Mouse (Mus musculus) forebrain, embryonic 16.5 days (tissue): Measurements from ENCODE around the gene Kcnq1. TPM values are rescaled to one million over a fixed set of nuclear protein-coding genes. Genes with fewer than 3 reads are reported as not detected.

Source experiments
- ATAC-seq: fragments of 200-750 bp; cut with Nextera tagmentation; 2 replicates; pipeline ENCODE4 v1.8.0; 2017; ENCODE audit warnings: mild to moderate bottlenecking, moderate library complexity
- H3K27ac ChIP-seq: fragments of 300-500 bp; sonication (generic); 2 replicates; pipeline ENCODE4 v1.5.1; 2014; ENCODE audit warnings: low read length, control low read depth
- H3K27me3 ChIP-seq: fragments of 300-500 bp; sonication (generic); replicated peaks from 2 replicates; pipeline ENCODE4 v1.6.1; 2014; ENCODE audit warnings: low read length; ENCODE audit not compliant: control insufficient read depth, insufficient read depth
- H3K36me3 ChIP-seq: fragments of 300-500 bp; sonication (generic); 2 replicates; pipeline ENCODE4 v1.6.1; 2014; ENCODE audit not compliant: control insufficient read depth, insufficient read depth
- H3K4me1 ChIP-seq: fragments of 300-500 bp; sonication (generic); replicated peaks from 2 replicates; pipeline ENCODE4 v1.6.1; 2014; ENCODE audit warnings: low read length; ENCODE audit not compliant: control insufficient read depth, insufficient read depth
- H3K4me2 ChIP-seq: fragments of 300-500 bp; sonication (generic); 2 replicates; pipeline ENCODE4 v1.6.1; 2014; ENCODE audit warnings: mild to moderate bottlenecking, low read length, control low read depth
- H3K4me3 ChIP-seq: fragments of 300-500 bp; sonication (generic); replicated peaks from 2 replicates; pipeline ENCODE4 v1.5.1; 2014; ENCODE audit warnings: mild to moderate bottlenecking, low read length, control low read depth
- H3K9ac ChIP-seq: fragments of 300-500 bp; sonication (generic); replicated peaks from 2 replicates; pipeline ENCODE4 v1.6.1; 2014; ENCODE audit warnings: low read depth, low read length, control low read depth
- H3K9me3 ChIP-seq: fragments of 300-500 bp; sonication (generic); 2 replicates; pipeline ENCODE4 v1.6.1; 2016; ENCODE audit warnings: low read length; ENCODE audit not compliant: control insufficient read depth
- WGBS: fragments of 180-500 bp; shearing (Covaris S2); extraction: QIAGEN DNeasy Blood & Tissue Kit; methylation state at CpG from one replicate; pipeline ENCODE4 v1.1.7; 2014; 5-methylcytosine and 5-hydroxymethylcytosine counted together
- polyA plus RNA-seq: library from polyadenylated mRNA; unstranded; fragments of >200 nt; fragmentation: Nextera tagmentation; extraction: Ambion mirVana; gene quantifications from 2 replicates; pipeline ENCODE4 v1.2.1, GENCODE M21; 2015

The Kcnq1 gene
- polyA plus RNA-seq, 1 experiment from 2014 or later, result 1.1 TPM

- peaks cover 39% of the 10 kb centered on the region for H3K27me3 ChIP-seq
Observed at GRCm38 (mm10) chr7:143340601-143341281, 234.6 kb downstream of the Kcnq1 start.

GRCm38 (mm10) chr7:143341301-143341980, 235.3 kb downstream of the Kcnq1 start:
- 59% methylated on average over 3 of the region's 3 CpGs for WGBS
- H3K4me1 ChIP-seq, result peaks cover 22% of the 10 kb centered on the region
- no peak overlapping the region for H3K9ac ChIP-seq
- H3K9me3 ChIP-seq, result peaks cover 7% of the 10 kb centered on the region
- H3K4me3 ChIP-seq, result no peak overlapping the region
- ATAC-seq, result no peak
- H3K4me2 ChIP-seq, result no peak overlapping the region
- no peaks in the 10 kb centered on the region for H3K36me3 ChIP-seq
- no peak overlapping the region for H3K27ac ChIP-seq
- H3K27me3 ChIP-seq, result peaks cover 40% of the 10 kb centered on the region

More at GRCm38 (mm10) chr7:143340601-143341281, 234.6 kb downstream of the Kcnq1 start:
- H3K9me3 ChIP-seq, result peaks cover 7% of the 10 kb centered on the region
- WGBS, result 5% methylated on average over 15 of the region's 15 CpGs
- H3K4me2 ChIP-seq, result no peak overlapping the region
- H3K27ac ChIP-seq, result no peak overlapping the region
- H3K4me1 ChIP-seq, result peaks cover 22% of the 10 kb centered on the region
- H3K4me3 ChIP-seq, result no peak overlapping the region
- peak; percentile 89 for ATAC-seq
- no peaks in the 10 kb centered on the region for H3K36me3 ChIP-seq
- H3K9ac ChIP-seq, result no peak overlapping the region

DNA sequence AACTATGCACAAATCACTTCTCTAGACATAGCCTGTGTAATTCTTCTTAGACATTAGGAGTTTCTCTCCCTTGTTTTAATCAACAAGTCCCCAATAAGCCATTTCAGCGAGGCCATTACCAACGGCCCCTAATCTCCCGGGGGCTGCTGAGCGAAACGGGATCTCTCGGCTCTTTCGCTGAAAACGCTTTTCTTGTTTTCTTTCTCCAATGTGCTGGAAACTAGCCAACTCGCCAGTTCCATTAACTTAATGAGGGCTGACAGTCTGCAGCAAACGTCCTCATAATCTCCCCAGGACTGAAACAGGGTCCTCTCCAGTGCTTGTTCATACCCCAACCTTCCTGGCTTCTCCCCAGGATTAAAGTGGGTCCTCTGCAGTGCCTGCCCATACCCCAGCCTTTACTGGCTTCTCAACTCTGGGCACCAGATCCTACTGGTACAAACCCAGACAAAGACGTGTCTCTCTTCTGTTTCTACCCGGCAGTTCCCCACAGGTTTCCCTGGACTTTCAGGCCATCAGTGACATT, 237.7 kb downstream of the Kcnq1 start:
- no peaks in the 10 kb centered on the region for H3K36me3 ChIP-seq
- peaks cover 22% of the 10 kb centered on the region for H3K4me1 ChIP-seq
- no peaks in the 10 kb centered on the region for H3K9me3 ChIP-seq
- H3K4me3 ChIP-seq, result no peak overlapping the region
- H3K27me3 ChIP-seq, result peaks cover 58% of the 10 kb centered on the region
- ATAC-seq, result no peak; the same call in 1 of the 2 replicates
- H3K4me2 ChIP-seq, result peak overlapping the region; percentile 14; the same call in 1 of the 2 replicates
- H3K27ac ChIP-seq, result no peak overlapping the region
- WGBS, result 7% methylated on average over 12 of the region's 12 CpGs
- no peak overlapping the region for H3K9ac ChIP-seq

- no peak overlapping the region for H3K9ac ChIP-seq
- H3K27ac ChIP-seq, result no peak overlapping the region
- H3K36me3 ChIP-seq, result no peaks in the 10 kb centered on the region
- ATAC-seq, result no peak
- no peaks in the 10 kb centered on the region; the same call in 1 of the 2 replicates for H3K4me1 ChIP-seq
- peaks cover 70% of the 10 kb centered on the region for H3K27me3 ChIP-seq
- 75% methylated on average over 7 of the region's 7 CpGs for WGBS
- H3K9me3 ChIP-seq, result no peaks in the 10 kb centered on the region
- H3K4me2 ChIP-seq, result no peak overlapping the region
- no peak overlapping the region for H3K4me3 ChIP-seq
Observed at GRCm38 (mm10) chr7:143349287-143349686, 243.1 kb downstream of the Kcnq1 start.

- Histone ChIP-seq H3K27ac (no peak overlapping the region), H3K9me3 (no peaks in the 10 kb centered on the region), H3K36me3 (no peaks in the 10 kb centered on the region), H3K9ac (no peak overlapping the region), H3K27me3 (peaks cover 66% of the 10 kb centered on the region), H3K4me3 (no peak overlapping the region), H3K4me2 (no peak overlapping the region), H3K4me1 (no peaks in the 10 kb centered on the region)
- WGBS, result 95% methylated on average over 1 of the region's 1 CpGs
- ATAC-seq, result no peak
Observed at GRCm38 (mm10) chr7:143349848-143350247, 243.7 kb downstream of the Kcnq1 start.

GRCm38 (mm10) chr7:143355831-143356230, 249.7 kb downstream of the Kcnq1 start:
- Histone ChIP-seq H3K4me2 (no peak overlapping the region), H3K9ac (no peak overlapping the region), H3K4me3 (no peak overlapping the region), H3K27ac (no peak overlapping the region), H3K4me1 (no peaks in the 10 kb centered on the region), H3K9me3 (no peaks in the 10 kb centered on the region), H3K27me3 (peaks cover 43% of the 10 kb centered on the region), H3K36me3 (no peaks in the 10 kb centered on the region)
- no peak for ATAC-seq
- 77% methylated on average over 5 of the region's 5 CpGs for WGBS

DNA sequence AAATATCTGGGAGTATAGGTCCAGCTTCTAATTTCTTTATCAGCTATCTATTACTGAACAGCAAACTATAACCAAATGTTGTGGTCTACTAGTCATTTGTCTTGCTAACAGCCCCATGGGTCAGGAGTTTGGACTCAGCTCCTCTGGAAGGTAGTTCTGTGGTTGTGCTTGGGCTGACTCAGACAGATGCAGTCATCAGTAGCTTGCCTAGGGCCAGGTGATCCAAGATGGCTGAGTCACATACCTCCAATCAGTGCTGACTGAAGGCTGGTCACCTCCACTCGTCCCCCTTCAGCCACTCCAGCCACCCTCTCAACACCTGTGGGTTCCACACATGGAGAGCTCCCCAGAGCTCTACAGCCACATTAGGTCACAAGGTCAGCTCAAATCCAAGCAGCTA, 250.9 kb downstream of the Kcnq1 start:
- H3K9me3 ChIP-seq, result no peaks in the 10 kb centered on the region
- no peak overlapping the region for H3K4me3 ChIP-seq
- H3K4me1 ChIP-seq, result no peaks in the 10 kb centered on the region
- H3K36me3 ChIP-seq, result no peaks in the 10 kb centered on the region
- no peak overlapping the region for H3K4me2 ChIP-seq
- WGBS, result 60% methylated on average over 1 of the region's 1 CpGs
- no peak for ATAC-seq
- peaks cover 41% of the 10 kb centered on the region for H3K27me3 ChIP-seq
- H3K9ac ChIP-seq, result no peak overlapping the region
- no peak overlapping the region for H3K27ac ChIP-seq

DNA sequence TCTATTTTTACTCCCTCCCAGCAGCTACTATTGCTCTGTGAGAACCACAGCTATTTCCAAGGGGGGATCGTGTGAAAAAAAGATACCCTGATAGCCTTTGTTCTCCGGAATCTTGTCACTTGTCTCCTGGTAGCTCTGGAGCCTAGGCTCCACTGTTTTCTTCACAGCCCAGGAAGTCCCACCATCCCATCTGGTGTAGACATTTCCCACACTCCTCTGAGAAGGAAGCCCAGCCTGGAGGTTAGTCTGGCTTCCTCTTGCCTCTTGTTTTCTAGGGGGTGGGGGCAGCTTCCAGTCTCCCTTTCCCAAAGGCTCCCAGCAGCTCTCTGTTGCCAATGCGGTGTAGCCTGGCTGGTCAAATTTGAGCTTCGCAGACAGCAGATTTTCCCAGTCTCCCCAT, 251.7 kb downstream of the Kcnq1 start:
- no peak for ATAC-seq
- 76% methylated on average over 4 of the region's 4 CpGs for WGBS
- Histone ChIP-seq H3K27ac (no peak overlapping the region), H3K36me3 (no peaks in the 10 kb centered on the region), H3K4me2 (no peak overlapping the region), H3K9me3 (no peaks in the 10 kb centered on the region), H3K4me1 (no peaks in the 10 kb centered on the region), H3K9ac (no peak overlapping the region), H3K27me3 (peaks cover 45% of the 10 kb centered on the region), H3K4me3 (no peak overlapping the region)

- no peak overlapping the region for H3K4me2 ChIP-seq
- no peak for ATAC-seq
- H3K4me1 ChIP-seq, result no peaks in the 10 kb centered on the region
- 73% methylated on average over 1 of the region's 1 CpGs for WGBS
- no peak overlapping the region for H3K9ac ChIP-seq
- H3K36me3 ChIP-seq, result no peaks in the 10 kb centered on the region
- H3K4me3 ChIP-seq, result no peak overlapping the region
- no peaks in the 10 kb centered on the region for H3K9me3 ChIP-seq
- H3K27ac ChIP-seq, result no peak overlapping the region
- H3K27me3 ChIP-seq, result peaks cover 60% of the 10 kb centered on the region
Observed at GRCm38 (mm10) chr7:143359762-143360161, 253.6 kb downstream of the Kcnq1 start.
